Mouse (Mus musculus): Measurements from ENCODE around the gene Rcan1.
"Not testable (repeated sequence)": the region's sequence is repeated elsewhere in the genome, so short reads cannot be mapped to it uniquely, and the experiment has no call there.

Rcan1 gene

GRCm38 (mm10) chr16:92470706-92471105 is at the start of gene Rcan1:
Gene Rcan1 (minus strand): TSS chr16:92470867.
- no peak for DNase-seq

- peak in 1 of 2 experiments; percentile 48 for DNase-seq
Observed at GRCm38 (mm10) chr16:92519820-92520492, 49.3 kb upstream of the Rcan1 start.

GRCm38 (mm10) chr16:92518718-92519117 is 48.1 kb upstream of the Rcan1 start:
- no peak for DNase-seq

DNA sequence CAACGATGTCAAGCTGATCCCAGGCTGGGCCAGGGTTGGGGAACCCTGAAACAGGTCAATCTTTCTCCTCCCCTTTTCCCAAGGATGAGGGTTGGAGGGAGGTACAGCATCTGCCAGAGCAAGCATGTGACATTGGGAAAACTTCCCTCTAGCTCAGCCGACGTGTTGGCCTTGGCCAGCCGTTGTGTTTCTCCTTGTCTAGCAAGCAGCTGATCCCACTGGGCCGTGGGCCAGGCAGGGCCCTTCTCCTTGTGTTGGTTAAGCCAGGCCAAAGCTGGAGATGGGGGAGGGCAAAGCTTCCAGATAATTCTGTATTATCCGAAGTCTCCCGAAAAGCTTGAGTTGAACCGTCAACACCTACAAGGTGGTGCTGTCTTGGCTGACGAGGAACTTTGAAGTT is 45.5 kb upstream of the Rcan1 start:
- no peak for DNase-seq

GRCm38 (mm10) chr16:92514896-92515295 is 44.2 kb upstream of the Rcan1 start:
- DNase-seq: not testable (repeated sequence)

GRCm38 (mm10) chr16:92511773-92512391 is 41.2 kb upstream of the Rcan1 start:
- no peak for DNase-seq

DNA sequence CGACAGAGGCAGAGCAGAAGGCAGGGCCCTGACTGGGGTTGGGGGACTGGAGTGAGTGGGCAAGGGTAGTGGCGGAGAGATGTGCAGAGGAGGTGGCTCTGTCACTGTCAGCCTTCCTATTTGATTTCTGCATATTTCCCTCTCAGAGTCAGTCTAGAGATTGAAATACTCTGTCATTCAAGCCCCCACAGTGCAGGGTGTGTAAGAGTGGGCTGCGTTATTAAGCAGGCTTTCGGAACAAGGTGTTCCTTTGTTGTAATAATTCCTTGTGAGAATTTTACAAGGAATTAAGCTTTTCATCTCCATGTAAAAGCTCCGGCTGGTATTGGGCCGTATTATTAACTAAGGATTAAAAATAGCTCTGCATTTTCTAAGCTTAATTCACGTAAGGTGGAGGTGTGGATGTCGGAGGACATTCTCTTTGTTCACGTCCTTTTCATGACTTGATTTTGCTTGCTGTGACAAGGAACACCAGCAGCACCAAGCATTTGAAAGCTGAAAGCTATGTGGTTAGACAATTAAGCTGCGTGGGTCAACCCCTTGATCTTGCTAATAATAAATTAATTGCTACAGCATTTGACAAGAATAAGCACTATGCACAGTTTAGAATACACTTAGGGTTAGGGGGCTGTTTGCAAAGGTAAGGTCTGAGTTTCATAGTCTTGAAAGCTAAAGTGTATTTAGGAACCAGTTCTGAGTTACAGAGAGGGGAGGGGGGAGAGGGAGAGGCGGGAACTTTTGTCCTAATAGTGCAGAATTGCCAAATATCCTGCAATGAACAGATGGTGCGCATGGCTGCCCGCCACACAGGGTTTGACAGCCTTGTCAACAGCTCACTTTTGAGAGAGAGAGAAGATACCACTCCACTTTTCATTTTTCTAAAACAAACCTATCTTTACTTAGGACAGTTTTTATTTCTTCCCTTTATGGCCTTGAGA is 40.4 kb upstream of the Rcan1 start:
- no peak for DNase-seq

DNA sequence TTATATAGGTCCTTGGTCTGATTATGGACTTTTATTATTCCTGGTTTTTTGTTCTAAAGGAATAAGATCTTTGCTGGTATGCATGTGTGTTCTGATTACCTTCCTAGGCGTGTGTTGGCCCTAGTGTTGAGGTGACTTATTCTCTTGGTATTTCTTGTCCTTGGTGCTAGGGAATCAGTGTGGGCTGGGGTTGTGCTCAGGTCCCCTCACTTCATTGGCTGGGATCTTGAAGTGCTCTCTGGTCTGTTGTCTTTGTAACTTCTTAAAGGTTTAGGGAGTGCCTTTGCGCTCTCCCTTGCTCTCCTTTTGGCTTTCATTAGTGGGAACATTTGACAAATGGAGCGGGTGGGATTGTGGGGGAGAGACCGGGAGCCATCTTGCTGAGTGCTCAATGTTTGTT is 36.9 kb upstream of the Rcan1 start:
- DNase-seq: no peak

- no peak for DNase-seq
Observed at GRCm38 (mm10) chr16:92503105-92503504, 32.4 kb upstream of the Rcan1 start.

- no peak for DNase-seq
Observed at GRCm38 (mm10) chr16:92500534-92500933, 29.9 kb upstream of the Rcan1 start.

DNA sequence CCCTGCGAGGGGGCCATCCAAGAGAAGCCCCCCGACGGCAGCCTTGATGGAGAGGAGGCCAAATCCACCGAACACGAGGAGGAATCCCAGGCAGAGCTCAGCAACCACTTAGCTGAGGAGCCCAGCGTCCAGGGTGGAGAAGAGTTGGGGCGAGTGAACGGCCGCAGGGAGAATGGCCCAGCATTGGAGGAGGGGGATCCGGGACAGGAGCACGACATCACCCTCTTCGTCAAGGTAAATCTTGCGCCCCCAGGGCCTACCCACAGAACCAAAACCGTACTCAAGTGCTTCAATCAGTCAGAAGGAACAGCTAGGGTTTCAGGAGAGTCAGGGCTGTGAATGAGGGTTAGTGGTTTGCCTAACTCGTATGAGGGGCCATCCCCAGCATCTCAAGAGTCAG is 28.7 kb upstream of the Rcan1 start:
- no peak for DNase-seq

DNA sequence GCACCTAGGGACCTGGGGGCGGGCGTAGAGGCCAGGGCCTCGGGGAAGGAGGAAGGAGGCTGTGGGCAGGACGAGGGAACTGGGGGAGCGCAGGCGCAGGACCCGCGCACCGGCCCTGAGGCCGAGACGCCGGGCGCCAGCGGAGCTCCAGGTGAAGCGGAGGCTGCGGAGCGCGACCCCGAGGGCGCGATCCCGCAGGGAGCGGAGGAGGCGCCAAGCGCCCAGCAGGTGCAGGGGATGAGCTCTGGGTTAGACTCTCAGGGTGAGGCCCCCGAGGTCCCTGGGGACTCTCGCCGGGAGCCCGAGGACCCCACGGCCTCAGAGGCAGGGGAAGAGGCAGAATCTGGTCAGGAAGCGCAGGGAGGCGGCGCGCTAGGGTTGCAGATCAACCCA is 27.9 kb upstream of the Rcan1 start:
- DNase-seq: no peak

GRCm38 (mm10) chr16:92497851-92498588 is 27.4 kb upstream of the Rcan1 start:
- DNase-seq: no peak

DNA sequence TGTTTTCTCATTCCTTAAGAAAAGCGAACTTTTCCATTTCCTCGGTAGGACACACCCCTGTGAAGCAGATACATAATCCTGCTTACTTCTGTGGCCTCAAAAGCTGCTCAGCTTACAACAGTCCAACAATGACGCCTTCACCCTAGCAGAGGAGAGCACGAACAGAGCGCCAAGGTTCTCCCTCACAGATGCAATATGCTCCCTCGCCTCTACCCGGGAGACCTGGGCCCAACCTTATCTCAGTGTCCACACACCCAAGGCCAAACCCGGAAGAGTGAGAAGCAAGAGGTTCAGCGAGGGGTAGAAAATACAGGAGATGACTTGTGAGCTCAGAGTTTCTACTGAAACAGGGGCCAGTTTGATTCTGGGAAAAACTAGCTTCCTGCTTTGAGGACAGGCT is 18.7 kb upstream of the Rcan1 start:
- DNase-seq: no peak

DNA sequence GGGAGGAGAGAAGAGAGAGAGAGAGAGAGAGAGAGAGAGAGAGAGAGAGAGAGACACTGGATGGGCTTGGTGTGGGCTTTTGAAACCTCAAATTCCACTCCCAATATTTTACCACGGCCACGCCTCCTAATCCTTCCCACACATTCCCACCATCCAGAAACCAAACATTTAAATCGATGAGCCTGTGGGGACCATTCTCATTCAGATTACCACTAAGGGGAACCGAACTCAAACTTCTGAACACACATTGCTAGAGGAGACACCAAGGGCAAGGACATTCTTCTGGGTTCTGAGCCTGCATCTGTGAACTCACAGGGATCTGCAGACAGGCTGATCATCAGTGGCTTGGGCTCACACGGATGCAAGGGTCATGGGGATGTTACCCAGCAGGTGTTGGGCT is 17.8 kb upstream of the Rcan1 start:
- DNase-seq: no peak

DNA sequence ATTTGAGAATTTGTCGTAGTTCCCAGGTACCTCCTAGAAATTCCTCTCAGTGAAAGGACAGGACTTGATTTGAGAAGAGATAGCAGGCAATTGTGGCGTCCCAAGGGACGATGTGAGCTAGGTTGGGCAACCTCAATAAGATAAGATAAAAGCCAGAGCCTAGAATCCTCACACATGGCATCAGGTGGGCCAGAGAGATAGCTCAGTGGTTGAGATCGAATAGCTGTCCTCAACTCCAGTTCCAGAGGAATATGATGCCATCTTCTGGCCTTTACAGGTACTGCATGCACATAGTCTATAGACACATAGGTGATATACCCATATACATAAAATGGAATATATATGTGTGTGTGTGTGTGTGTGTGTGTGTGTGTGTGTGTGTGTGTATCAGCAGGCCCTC is 16.8 kb upstream of the Rcan1 start:
- DNase-seq: no peak

- DNase-seq: no peak
Observed at GRCm38 (mm10) chr16:92487086-92487485, 16.4 kb upstream of the Rcan1 start.

- DNase-seq: no peak
Observed at GRCm38 (mm10) chr16:92485436-92485835, 14.8 kb upstream of the Rcan1 start, which contains the start of gene Clic6. Gene Clic6 (plus strand): TSS chr16:92485736.

GRCm38 (mm10) chr16:92478561-92479150 is 8.0 kb upstream of the Rcan1 start:
- DNase-seq: peak; percentile 47 to 56

DNA sequence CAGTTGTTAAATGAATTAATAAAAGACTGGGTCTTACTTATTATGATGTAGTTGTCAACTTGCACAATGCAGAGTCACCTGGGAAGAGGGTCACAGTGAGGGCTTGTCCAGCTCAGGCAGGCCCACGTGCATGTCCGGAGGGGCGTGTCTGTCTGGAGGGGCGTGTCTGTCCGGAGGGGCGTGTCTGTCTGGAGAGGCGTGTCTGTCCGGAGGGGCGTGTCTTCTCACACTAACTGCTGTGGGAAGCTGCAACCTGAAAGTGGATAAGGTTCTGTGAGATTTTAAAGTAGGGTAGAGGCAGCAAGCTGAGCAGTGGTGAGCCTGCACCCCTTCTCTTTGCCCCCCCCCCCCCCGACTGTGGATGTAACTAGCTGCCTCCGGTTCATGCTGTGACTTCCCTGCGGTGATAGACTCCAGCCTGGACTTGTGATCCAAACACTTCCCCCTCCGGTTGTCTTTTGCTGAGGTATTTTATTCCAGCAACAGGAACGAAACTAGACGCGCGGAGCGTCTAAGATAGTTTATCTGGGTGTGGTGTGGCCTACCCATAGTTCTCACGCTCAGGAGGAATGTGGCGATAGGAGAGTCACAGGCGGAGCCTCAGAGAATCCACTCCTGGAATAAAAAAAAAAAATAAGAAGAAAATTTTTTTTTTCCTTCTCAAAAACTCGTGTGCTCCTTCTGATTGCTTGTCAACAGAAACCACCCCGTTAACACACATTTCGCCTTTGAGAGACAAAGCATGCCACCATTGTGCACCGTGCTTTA is 4.6 kb upstream of the Rcan1 start:
- no peak for DNase-seq

GRCm38 (mm10) chr16:92472898-92473297 is 2.2 kb upstream of the Rcan1 start:
- DNase-seq: no peak

DNA sequence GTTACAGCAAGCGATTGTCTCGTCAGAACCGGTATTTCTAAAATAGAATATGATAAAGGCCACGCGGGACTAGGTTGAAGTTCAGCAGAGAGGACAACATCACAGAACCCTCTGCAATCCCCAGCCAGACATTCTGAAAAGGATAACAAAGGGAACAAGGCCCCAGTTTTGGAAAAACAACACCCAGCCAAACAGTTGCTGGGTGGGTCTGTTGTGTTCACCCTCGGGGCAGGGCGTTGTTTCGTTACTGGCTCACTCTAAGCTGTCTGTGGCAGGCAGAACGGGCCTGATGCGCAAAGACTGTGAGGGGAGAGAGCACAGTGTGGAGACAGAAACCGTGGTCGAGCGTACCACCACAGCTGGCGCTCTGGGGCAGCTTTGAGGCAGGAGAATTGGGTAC is 2.2 kb downstream of the Rcan1 start:
- no peak for DNase-seq
